In the genomic region with DNA sequence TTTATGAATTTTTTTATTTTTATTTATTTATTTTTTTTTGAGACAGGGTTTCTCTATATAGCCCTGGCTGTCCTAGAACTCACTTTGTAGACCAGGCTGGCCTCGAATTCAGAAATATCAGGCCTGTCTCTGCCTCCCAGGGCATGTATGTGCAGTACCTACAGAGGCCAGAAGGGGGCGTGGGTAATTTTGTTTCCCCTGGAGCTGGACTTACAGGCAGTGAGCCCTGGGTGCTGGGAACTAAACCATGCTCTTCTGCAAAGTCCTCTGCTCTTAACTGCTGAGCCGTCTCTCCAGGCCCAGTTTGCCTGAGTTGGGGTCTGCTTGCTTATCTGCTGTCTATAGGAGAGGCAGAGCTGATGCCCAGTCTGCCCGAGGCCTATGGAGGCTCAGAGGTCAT, we compare ENCODE assay signal across 11 mouse cellular contexts. TPM values are rescaled to one million over a fixed set of nuclear protein-coding genes. Genes with fewer than 3 reads are reported as not detected.
DNase-seq lines count a peak whose midpoint lies in the region; TF ChIP-seq lines count a peak whose summit lies in the region.
"Had no signal": no experiment of that assay in that cellular context is flagged by ENCODE, and none has a peak within 500 bp of the region (broad histone marks: within the 10 kb centered on the region; RNA-seq: fewer than 3 reads in every experiment).

No protein-coding gene starts in this region.

- TF ChIP-seq POLR2A in bone marrow, adult 2 months (IDR thresholded peaks at IDR 0.05; ENCODE audit: borderline replicate concordance, control insufficient read depth, low read depth, low read length) = no peak
- no peak for TF ChIP-seq POLR2A in olfactory bulb, adult 2 months (IDR thresholded peaks at IDR 0.05; ENCODE audit: insufficient read depth, low read depth, low read length)

- no peak for DNase-seq in layer of hippocampus, adult 2 months (ENCODE audit: low spot score in 2 of 2)
- DNase-seq in layer of hippocampus, adult 8-10 months (ENCODE audit: low spot score in 2 of 2) = no peak
- peak; percentile 44 to 60 for DNase-seq in CD8-positive naive resting alpha-beta T cell, adult 2 months (ENCODE audit: low read depth in 2 of 2, low spot score in 2 of 2)
- no peak for DNase-seq in heart, adult 11 months
- DNase-seq in gastrocnemius, postnatal 36 days = no peak
- DNase-seq in urinary bladder, adult 18-20 months (ENCODE audit: low spot score in 2 of 2) = no peak
- DNase-seq: adrenal gland, adult 2 months; heart, postnatal 10 days had no signal

- 52% methylated on average over 4 of the region's 4 CpGs for WGBS in bone marrow, adult 2 months
- 73% methylated on average over 4 of the region's 4 CpGs for WGBS in olfactory bulb, adult 2 months

- intact Hi-C loops in gastrocnemius, postnatal 36 days (cut with DNase I) = no loop called here

- peaks cover 15% of the 10 kb centered on the region for H3K4me1 ChIP-seq in bone marrow, adult 2 months (ENCODE audit: control insufficient read depth, insufficient read depth, low read length)
- peaks cover 8% of the 10 kb centered on the region for H3K4me1 ChIP-seq in olfactory bulb, adult 2 months (ENCODE audit: control insufficient read depth, insufficient read depth, low read length)

- H3K4me3 ChIP-seq in layer of hippocampus, adult 2 months = no peak overlapping the region
- H3K4me3 ChIP-seq in bone marrow, adult 2 months (replicated peaks; ENCODE audit: control insufficient read depth, low read depth, low read length) = no peak overlapping the region
- no peak overlapping the region for H3K4me3 ChIP-seq in olfactory bulb, adult 2 months (ENCODE audit: insufficient read depth, low read depth, low read length)
- H3K4me3 ChIP-seq: neural tube, embryonic 13.5 days had no signal

- no peak overlapping the region for H3K27ac ChIP-seq in layer of hippocampus, adult 2 months
- H3K27ac ChIP-seq in bone marrow, adult 2 months (ENCODE audit: control insufficient read depth, insufficient read depth, low read depth, low read length, poor library complexity) = no peak overlapping the region
- no peak overlapping the region for H3K27ac ChIP-seq in olfactory bulb, adult 2 months (ENCODE audit: insufficient read depth, low read depth, low read length)
- H3K27ac ChIP-seq: neural tube, embryonic 13.5 days had no signal

- TF ChIP-seq CTCF in layer of hippocampus, adult 2 months (conservative IDR thresholded peaks at IDR 0.05) = peak; percentile 73
- TF ChIP-seq CTCF in bone marrow, adult 2 months (IDR thresholded peaks at IDR 0.05; ENCODE audit: control insufficient read depth, insufficient read depth, low read length) = peak; percentile 47; the same call in 1 of the 2 replicates
- peak; percentile 47; the same call in 1 of the 2 replicates for TF ChIP-seq CTCF in olfactory bulb, adult 2 months (IDR thresholded peaks at IDR 0.05; ENCODE audit: insufficient read depth, low read depth, low read length)

RNA-seq across cellular contexts. Expression of gene Amz1, which starts 8.3 kb away (rescaled TPM):
- 10 to 100 TPM; 13.8 to 13.9 TPM for total RNA-seq in layer of hippocampus, adult 2 months (2021)
- 10 to 100 TPM; 15.3 to 21.4 (median 18.7) TPM for total RNA-seq in layer of hippocampus, adult 8-10 months (2022)
- 2.7 and 3.5 TPM in 2 replicates for polyA plus RNA-seq in bone marrow, adult 2 months (2011; ENCODE audit: insufficient read depth, insufficient read length, low replicate concordance, missing spikeins)
- polyA plus RNA-seq in olfactory bulb, adult 2 months (2012; ENCODE audit: insufficient read depth, insufficient read length, low replicate concordance, missing spikeins) = not detected in 2 replicates
- total RNA-seq in gastrocnemius, postnatal 36 days (2021) = under 1 TPM; 0.22 to 0.38 TPM

RNA-seq across cellular contexts. Expression of gene Brat1, which starts 27.4 kb away (rescaled TPM):
- total RNA-seq in layer of hippocampus, adult 2 months (2021) = 10 to 100 TPM; 20.2 to 21.1 TPM
- total RNA-seq in layer of hippocampus, adult 8-10 months (2022) = 10 to 100 TPM; 19.6 to 24.3 (median 22.0) TPM
- 4.6 and 8.5 TPM in 2 replicates for polyA plus RNA-seq in bone marrow, adult 2 months (2011; ENCODE audit: insufficient read depth, insufficient read length, low replicate concordance, missing spikeins)
- not detected in 2 replicates for polyA plus RNA-seq in olfactory bulb, adult 2 months (2012; ENCODE audit: insufficient read depth, insufficient read length, low replicate concordance, missing spikeins)
- 1 to 10 TPM; 4.6 to 5.1 TPM for total RNA-seq in gastrocnemius, postnatal 36 days (2021)

RNA-seq across cellular contexts. Expression of gene Iqce, which starts 30.0 kb away (rescaled TPM):
- 10 to 100 TPM; 46.2 to 57.9 TPM for total RNA-seq in layer of hippocampus, adult 2 months (2021)
- 10 to 100 TPM; 48.7 to 69.6 (median 65.9) TPM for total RNA-seq in layer of hippocampus, adult 8-10 months (2022)
- 3.6 and 11.0 TPM in 2 replicates for polyA plus RNA-seq in bone marrow, adult 2 months (2011; ENCODE audit: insufficient read depth, insufficient read length, low replicate concordance, missing spikeins)
- not detected in 2 replicates for polyA plus RNA-seq in olfactory bulb, adult 2 months (2012; ENCODE audit: insufficient read depth, insufficient read length, low replicate concordance, missing spikeins)
- 1 to 10 TPM; 2.6 to 3.1 TPM for total RNA-seq in gastrocnemius, postnatal 36 days (2021)

Comparison
In these comparisons a context has a peak if more than half of its experiments do, and no peak if none do; other contexts are left out.
1. DNase-seq: peak in CD8-positive naive resting alpha-beta T cell, adult 2 months (2 of 2); none in layer of hippocampus, adult 2 months (0 of 2), layer of hippocampus, adult 8-10 months (0 of 2), heart, adult 11 months (single experiment), gastrocnemius, postnatal 36 days (0 of 2) and urinary bladder, adult 18-20 months (0 of 2).
2. RNA of gene Amz1, which starts 8.3 kb away (total RNA-seq): 15.3 to 21.4 TPM in layer of hippocampus, adult 8-10 months and 13.8 to 13.9 TPM in layer of hippocampus, adult 2 months; 0.22 to 0.38 TPM in gastrocnemius, postnatal 36 days; every median in the first group is over 10 times any median in the second.
3. RNA of gene Iqce, which starts 30.0 kb away (total RNA-seq): 48.7 to 69.6 TPM in layer of hippocampus, adult 8-10 months and 46.2 to 57.9 TPM in layer of hippocampus, adult 2 months; 2.6 to 3.1 TPM in gastrocnemius, postnatal 36 days; every median in the first group is over 10 times any median in the second.
4. Peak in every context shown above with its lines, with median percentiles within 50 percentile points of each other: CTCF ChIP-seq.